Mouse (Mus musculus) embryo, embryonic 10.5 days (tissue): ENCODE data around the gene Siah2.

ENCODE experiments used
- DNase-seq: peaks from one replicate; pipeline ENCODE4 v3.0.0-alpha.2; 2015; ENCODE audit warnings: low spot score

The Siah2 gene

DNA sequence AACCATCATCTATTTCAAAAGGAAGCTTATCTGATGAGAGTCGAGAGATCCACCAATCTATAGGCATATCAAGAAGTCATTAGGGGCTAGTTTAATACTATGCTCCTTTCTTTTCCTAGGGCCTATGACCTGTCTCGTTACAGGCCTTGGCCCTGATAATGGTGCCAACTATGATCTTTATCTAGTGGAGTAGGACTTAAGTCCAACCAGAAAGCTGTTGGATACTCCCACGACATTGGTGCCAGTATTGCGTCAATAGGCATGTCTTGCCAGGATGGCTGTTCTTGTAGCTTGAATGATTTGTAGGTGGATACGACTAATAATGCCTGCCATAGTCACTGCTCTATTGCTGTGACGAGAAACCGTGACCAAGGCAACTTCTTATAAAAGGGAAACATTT, 28.2 kb downstream of the Siah2 start:
- no peak for DNase-seq

DNA sequence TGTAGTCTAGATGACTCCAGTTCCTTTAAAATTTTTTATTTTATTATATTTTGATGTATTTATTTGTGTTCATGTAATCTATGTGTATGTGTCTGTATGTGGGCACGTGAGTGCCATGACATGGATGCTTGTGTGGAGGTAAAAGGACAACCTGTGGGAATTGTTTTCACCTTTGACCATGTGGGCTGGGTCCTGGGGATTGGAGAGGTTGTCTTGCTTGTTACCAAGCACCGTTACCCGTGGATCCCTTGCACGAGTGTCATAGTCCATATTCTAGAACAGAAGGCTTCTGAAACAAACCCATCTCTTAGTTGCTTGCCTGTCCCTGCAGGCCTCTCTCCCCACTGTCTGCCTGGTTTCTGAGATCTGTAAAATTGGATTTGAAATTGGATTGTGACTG, 31.6 kb downstream of the Siah2 start:
- no peak for DNase-seq

DNA sequence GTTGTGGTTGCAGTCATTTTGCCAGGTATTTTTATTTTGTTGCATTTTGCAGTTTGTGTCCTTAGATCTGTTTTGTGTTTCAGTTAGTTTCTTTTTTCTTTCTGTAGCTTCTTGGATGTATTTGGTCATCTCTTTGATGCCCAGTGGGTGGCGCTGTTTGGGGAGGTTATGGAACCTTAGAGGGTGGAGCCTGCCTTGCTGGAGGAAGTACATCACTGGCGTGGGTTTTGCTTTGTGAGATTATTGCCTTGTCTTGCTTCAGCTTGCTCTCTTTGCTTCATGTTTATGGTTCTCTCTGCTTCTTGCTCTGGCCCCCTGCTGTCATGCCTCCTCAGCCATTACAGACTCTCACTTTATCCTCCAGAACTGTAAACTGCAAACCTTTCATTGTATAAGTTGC, 34.8 kb downstream of the Siah2 start:
- DNase-seq = peak; percentile 43

DNA sequence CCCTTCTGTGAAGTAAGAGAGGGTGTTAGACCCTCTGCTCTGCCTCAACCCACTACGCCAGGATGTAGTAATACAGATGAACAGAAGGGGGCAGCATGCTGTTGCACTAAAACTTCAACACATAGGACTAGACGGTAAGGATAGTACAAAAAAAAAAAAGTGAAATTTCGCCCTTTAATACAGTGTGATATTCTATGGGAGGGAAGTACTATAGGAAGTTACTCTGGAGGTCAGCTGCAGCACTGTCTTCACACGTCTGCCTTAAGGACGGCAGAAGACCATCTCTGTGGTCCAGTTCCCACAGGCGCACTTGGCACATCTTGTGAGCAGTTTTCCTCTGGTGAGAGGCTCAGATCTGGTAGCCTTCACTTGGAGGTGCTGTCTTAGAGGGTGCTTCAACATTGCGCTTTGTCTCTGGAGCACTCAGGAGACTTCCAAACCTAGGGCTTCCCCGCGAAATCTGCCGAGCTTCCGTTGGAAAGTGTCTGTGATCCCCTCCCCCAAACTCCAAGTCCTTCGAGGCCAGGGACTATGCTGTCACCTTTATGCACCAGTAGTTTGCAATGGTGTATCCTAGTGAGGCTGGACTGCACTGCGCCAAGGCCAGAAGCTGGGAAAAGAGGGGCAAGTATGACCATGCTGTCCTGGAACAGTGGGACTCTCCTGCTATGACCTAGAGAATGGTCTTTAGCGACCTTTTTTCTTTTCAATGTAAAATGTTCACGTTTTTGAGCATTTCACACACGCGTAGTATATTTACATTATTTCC, 36.7 kb downstream of the Siah2 start:
- DNase-seq = peak; percentile 83

DNA sequence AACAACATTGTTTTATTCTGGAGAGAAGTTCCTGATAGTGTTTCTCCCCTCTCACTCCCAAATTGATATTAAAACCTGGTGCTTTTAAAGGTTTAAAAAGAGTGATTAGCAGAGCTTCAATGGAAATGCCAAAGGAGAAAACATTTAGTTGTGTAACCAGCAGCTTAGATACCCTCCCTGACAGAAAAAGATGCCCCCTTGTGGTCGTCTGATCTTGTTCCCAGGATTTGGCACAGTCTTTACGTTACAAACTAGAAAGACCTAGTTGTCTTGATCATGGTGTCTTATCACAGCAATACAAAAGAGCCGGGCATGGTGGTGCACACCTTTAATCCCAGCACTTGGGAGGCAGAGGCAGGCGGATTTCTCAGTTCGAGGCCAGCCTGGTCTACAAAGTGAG, 38.3 kb downstream of the Siah2 start:
- DNase-seq = peak; percentile 55

DNA sequence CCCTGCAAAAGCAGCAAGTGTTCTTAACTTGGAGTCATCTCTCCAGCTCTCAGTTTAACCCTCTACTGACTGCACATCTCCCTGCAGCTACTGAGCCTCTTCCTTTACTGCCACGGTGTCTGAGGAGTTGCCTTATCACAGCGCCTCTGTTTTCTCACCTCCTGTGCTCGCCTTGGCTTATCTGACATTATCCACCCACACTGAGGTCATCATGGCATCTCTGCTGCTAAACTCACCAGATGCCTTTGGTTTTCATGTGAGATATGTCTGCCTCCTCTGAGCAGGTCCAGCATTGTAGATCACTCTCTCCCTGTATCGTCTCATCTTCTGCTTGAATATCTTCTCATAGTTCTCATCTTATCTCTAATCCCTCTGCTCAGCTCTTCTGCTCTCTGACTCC, 41.9 kb downstream of the Siah2 start:
- DNase-seq = no peak

DNA sequence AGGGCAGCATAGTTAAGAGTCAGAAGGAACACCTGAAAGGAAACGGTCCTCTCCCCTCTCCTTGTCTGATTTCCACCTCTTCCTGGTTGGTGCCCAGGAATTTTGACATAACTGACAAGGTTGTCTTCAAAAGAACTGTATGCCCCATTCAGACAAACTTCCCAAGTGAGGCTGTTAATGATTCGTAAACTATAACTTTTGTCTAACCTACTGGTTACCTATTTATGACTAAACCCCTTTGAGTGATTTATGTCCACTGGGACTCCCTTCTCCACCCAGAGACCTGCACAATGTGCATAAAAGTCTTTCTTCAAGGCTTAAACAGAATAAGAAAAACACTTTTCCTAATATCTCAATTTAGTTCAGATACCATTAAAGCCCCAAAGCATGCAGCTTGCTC, 45.0 kb downstream of the Siah2 start:
- DNase-seq = no peak

DNA sequence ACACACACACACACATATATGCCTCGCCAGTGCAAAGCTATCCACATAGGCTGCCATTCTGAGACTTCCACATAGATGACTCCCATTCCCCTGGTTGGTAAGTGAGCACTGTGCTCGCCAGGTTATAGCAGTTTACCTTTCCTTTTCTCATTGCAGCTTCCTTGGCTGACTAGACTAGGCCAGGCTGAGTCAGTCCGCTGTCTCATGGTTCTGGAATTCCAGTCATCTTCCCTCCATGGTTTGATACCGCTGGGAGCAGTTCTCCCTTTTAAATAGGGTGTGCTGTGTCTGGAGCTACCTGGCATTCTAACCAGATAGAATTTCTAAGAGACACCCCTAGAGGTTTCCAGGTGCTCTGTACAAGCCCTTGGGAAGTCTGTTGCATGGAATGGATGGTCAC, 46.0 kb downstream of the Siah2 start:
- DNase-seq = no peak

DNA sequence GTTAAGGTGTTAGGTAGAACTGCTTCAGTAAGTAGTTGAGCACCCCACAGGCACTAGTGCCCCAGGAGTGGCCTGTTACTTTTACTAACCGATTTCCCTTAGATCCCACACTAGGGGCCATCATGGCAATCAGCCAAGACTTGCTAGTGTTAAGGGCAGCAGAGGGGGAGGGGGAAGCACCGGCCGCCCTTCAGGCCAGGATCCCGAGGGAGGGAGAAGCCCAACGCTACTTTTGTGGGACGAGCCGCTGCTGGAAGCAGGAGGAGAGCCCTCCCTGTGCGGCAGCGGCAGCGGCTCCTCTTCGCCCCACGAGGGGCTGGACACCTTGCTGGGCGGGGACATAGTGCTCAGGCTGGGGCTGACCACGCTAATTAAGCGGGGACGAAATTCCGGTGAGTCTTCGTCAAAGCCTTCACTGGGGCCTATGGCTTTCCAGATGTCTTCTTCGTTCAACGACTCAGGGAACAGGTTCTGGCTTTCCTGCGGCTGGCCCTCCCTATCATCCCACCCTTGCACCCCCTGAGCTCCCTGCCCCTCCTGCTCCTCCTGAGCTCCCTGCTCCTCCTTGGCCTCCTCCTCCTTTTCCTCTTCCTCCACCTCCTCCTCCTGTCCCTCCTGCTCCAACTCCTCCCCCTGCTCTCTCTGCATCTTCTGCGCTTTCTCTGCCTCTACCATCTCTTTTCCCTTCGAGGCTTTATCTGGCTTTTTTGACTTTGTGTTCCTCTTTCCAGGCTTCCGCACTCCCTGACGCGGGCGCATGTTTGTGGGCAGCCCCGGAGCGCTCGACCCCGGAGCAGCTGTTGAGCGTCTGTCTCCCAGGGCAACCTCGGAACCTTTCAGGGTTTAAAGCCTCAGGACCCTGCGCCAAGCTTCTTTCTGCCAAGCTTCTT, 55.5 kb downstream of the Siah2 start, which contains the start of gene Erich6:
Erich6 (minus strand) TSS at position 802 of the 890 bp plus-strand sequence.
- peak; percentile 75 for DNase-seq

DNA sequence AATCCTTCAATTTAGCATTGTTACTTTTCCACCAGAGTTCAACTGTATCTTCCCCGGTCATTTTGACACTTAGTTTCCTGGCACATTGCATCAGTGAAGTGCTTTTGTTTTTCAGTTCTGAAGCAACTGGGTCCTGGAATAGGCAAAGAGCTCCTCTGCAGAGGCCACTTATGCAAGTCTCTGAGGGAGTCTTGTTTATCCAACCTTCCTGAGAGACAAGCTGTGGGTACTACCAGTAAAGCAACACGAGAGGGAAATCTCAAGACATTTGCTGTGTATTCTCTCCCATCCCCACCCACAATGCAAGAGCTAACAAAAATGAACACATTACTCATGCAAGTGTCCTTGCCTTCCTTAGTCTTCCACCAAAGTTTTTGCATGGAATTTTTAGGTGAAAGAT, 60.5 kb downstream of the Siah2 start:
- no peak for DNase-seq

DNA sequence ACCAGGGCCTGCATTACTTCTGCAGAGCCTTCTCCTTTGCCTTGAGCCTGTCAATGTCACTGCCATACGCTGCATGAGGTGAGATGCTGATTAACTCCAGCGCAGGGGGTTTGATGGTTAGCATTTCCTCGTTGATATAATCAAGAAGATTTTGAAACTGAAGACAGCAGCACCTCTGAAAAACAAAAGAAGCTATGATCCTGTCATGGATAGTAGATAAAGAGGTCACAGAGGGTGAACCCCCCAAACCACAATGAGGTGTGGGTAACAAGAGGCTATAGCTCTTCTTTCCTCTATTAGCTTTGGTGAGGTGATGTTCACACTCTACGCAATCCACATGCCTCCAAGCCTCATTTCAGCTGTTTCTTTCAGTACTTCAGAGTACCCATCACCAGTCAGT, 67.2 kb downstream of the Siah2 start:
- no peak for DNase-seq
